Mouse (Mus musculus) G1E-ER4 (cell line): ENCODE measurements around the gene Zfp46. TPM values are rescaled to one million over a fixed set of nuclear protein-coding genes. Genes with fewer than 3 reads are reported as not detected.

Experiments used
- GATA1 ChIP-seq: IDR thresholded peaks from one replicate; pipeline ENCODE4 v1.8.0; 2012; ENCODE audit warnings: low read length, inconsistent platforms
- polyA plus RNA-seq: library from polyadenylated mRNA; stranded (reverse); fragments of >175 nt; gene quantifications from 2 replicates; pipeline ENCODE4 v1.2.3, GENCODE M21; 2012

Zfp46 gene
- polyA plus RNA-seq, 1 experiment: 4.8 TPM

DNA sequence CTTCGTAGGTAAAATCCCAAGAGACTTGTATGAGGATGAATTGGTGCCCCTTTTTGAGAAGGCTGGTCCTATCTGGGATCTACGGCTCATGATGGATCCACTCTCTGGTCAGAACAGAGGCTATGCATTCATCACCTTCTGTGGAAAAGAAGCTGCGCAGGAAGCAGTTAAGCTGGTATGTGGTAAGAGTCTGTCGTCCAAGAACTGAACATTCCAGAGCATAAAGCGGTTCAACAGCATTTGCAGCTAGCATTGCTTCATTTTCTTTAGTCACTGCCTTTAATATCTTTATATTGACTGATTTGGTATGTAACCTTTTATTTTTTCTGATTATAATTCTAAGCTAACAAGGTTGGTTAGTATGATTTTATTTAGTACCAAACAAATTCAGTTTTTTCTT lies 42.8 kb downstream of the Zfp46 start:
- no peak for TF ChIP-seq GATA1

DNA sequence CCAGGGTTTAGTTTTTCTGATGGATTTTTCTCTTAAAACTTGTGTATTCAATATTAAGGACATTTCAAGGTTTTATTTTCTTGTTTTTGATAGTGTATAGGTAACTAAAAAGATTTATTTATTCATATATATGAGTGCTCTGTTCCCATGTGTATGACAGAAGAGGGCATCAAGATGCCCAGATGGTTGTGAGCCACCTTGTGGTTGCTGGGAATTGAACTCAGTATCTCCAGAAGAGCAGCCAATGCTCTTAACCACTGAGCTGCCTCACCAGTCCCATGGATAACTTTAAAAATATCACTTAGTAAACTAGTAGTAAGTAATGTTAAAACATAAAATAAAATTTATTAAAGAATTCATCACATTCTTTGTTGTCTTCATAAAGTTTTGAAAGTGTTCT lies 43.6 kb downstream of the Zfp46 start:
- TF ChIP-seq GATA1: no peak

DNA sequence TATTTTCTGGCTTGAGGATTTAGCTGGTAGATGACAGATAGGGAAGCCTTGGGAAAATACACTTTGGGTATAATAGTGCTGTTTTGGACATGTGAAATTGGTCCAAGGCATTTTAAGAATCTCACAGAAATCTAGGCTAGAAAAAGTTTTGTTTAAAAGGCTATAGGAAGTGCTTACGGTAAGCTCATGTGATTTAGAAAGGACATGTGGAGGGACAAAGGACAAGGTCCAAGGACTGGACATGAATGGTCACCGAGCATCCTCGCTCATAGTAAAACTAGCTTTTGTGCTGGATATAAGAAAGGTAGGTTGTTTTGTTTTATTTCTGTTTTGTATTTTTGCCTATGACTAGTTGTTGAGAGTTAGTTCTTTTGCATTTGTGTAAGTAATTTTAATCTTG lies 47.2 kb downstream of the Zfp46 start:
- TF ChIP-seq GATA1: no peak

- TF ChIP-seq GATA1: no peak
These were observed 48.7 kb downstream of the Zfp46 start for GRCm38 (mm10) chr4:136333191-136333590.

- no peak for TF ChIP-seq GATA1
These were observed 50.6 kb downstream of the Zfp46 start for GRCm38 (mm10) chr4:136335065-136335464.

DNA sequence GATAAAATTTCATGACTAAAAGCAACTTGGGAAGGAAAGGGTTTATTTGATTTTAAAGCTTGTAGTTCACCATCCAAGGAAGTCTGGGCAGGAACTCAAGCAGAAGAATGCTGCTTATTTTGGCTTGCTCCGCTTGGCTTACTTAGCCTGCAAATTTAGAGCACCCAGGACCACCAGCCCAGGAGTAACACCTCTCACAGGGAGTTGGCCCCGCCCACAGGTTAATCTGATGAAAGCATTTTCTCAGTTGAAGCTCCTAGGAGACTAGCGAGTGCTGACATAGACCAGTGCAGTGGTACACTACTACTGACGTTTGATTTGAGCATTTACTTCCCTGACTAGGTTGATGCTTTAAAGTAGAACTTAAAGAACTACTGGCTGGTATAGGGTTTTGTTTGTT lies 52.6 kb downstream of the Zfp46 start:
- TF ChIP-seq GATA1: no peak

Other genes with a start within 250 kb of the Zfp46 start
- gene Rpl11, start 231.3 kb upstream of the Zfp46 start, polyA plus RNA-seq: 1,675 and 1,773 TPM in 2 replicates
- 0.08 and 0.11 TPM in 2 replicates for gene Id3, start 141.2 kb upstream of the Zfp46 start, polyA plus RNA-seq
- 42.9 and 49.6 TPM in 2 replicates for gene E2f2, start 112.3 kb upstream of the Zfp46 start, polyA plus RNA-seq
- gene Asap3, start 78.3 kb upstream of the Zfp46 start, polyA plus RNA-seq: 0.04 and 0.08 TPM in 2 replicates
- 0.14 and 0.36 TPM in 2 replicates for gene Tcea3, start 37.0 kb upstream of the Zfp46 start, polyA plus RNA-seq
- gene Hnrnpr, start 26.3 kb downstream of the Zfp46 start, polyA plus RNA-seq: 72.6 and 107 TPM in 2 replicates
- gene Htr1d, start 138.8 kb downstream of the Zfp46 start, polyA plus RNA-seq: not detected in 2 replicates
- gene 6030445D17Rik, start 177.6 kb downstream of the Zfp46 start, polyA plus RNA-seq: not detected in 2 replicates
- gene Luzp1, start 185.1 kb downstream of the Zfp46 start, polyA plus RNA-seq: not detected in 2 replicates